Mouse (Mus musculus) cerebellum, adult 9-11 months (tissue): ENCODE data around the gene Cspg5.

ENCODE experiments used
- DNase-seq: peaks from one replicate; pipeline ENCODE4 v3.0.0; 2022

Gene Cspg5

GRCm38 (mm10) chr9:110243221-110243833 is at the start of gene Cspg5:
TSS of gene Cspg5 (plus strand) at chr9:110243783.
- DNase-seq: no peak

GRCm38 (mm10) chr9:110199870-110200269 is 43.7 kb upstream of the Cspg5 start:
- no peak for DNase-seq

GRCm38 (mm10) chr9:110205526-110206404 is 37.8 kb upstream of the Cspg5 start:
- peak; percentile 20 for DNase-seq

GRCm38 (mm10) chr9:110206437-110206836 is 37.1 kb upstream of the Cspg5 start:
- DNase-seq: no peak

GRCm38 (mm10) chr9:110208265-110208664 is 35.3 kb upstream of the Cspg5 start:
- DNase-seq: no peak

- DNase-seq: no peak
These were observed 34.6 kb upstream of the Cspg5 start for GRCm38 (mm10) chr9:110208967-110209366.

GRCm38 (mm10) chr9:110224273-110224672 is 19.3 kb upstream of the Cspg5 start:
- DNase-seq: no peak

- no peak for DNase-seq
These were observed 17.4 kb upstream of the Cspg5 start for GRCm38 (mm10) chr9:110226191-110226590.

GRCm38 (mm10) chr9:110228671-110229070 is 14.9 kb upstream of the Cspg5 start:
- no peak for DNase-seq

GRCm38 (mm10) chr9:110229112-110229511 is 14.5 kb upstream of the Cspg5 start:
- DNase-seq: no peak

- DNase-seq: peak; percentile 59
These were observed 13.9 kb upstream of the Cspg5 start for GRCm38 (mm10) chr9:110229566-110230248.

- DNase-seq: peak; percentile 94
These were observed 13.1 kb upstream of the Cspg5 start for GRCm38 (mm10) chr9:110230395-110231071.

- DNase-seq: no peak
These were observed 8.6 kb upstream of the Cspg5 start for GRCm38 (mm10) chr9:110234962-110235361.

- DNase-seq: no peak
These were observed 945 bp downstream of the Cspg5 start for GRCm38 (mm10) chr9:110244567-110244888.

- peak; percentile 80 for DNase-seq
These were observed 1.5 kb downstream of the Cspg5 start for GRCm38 (mm10) chr9:110244889-110245589.

- DNase-seq: peak; percentile 88
These were observed 2.2 kb downstream of the Cspg5 start for GRCm38 (mm10) chr9:110245590-110246320.

- DNase-seq: no peak
These were observed 2.7 kb downstream of the Cspg5 start for GRCm38 (mm10) chr9:110246321-110246640.

GRCm38 (mm10) chr9:110247049-110247448 is 3.5 kb downstream of the Cspg5 start:
- peak; percentile 52 for DNase-seq

GRCm38 (mm10) chr9:110248861-110249260 is 5.3 kb downstream of the Cspg5 start:
- no peak for DNase-seq

- peak; percentile 45 for DNase-seq
These were observed 6.4 kb downstream of the Cspg5 start for GRCm38 (mm10) chr9:110249823-110250543.

- no peak for DNase-seq
These were observed 7.2 kb downstream of the Cspg5 start for GRCm38 (mm10) chr9:110250776-110251175.
